Mouse (Mus musculus) frontal cortex, postnatal 36 days (tissue): ENCODE measurements around the gene Sel1l3.
A peak's percentile ranks its signal among the peaks of the same experiment; 100 is the strongest.

ENCODE experiments used
- DNase-seq, 2 experiments: peaks; one replicate each; pipeline ENCODE4 v3.0.0; 2022; ENCODE audit warnings: low spot score in 2 of 2

The Sel1l3 gene

GRCm38 (mm10) chr5:53212782-53213710, 681 bp downstream of the Sel1l3 start:
- no peak for DNase-seq

DNA sequence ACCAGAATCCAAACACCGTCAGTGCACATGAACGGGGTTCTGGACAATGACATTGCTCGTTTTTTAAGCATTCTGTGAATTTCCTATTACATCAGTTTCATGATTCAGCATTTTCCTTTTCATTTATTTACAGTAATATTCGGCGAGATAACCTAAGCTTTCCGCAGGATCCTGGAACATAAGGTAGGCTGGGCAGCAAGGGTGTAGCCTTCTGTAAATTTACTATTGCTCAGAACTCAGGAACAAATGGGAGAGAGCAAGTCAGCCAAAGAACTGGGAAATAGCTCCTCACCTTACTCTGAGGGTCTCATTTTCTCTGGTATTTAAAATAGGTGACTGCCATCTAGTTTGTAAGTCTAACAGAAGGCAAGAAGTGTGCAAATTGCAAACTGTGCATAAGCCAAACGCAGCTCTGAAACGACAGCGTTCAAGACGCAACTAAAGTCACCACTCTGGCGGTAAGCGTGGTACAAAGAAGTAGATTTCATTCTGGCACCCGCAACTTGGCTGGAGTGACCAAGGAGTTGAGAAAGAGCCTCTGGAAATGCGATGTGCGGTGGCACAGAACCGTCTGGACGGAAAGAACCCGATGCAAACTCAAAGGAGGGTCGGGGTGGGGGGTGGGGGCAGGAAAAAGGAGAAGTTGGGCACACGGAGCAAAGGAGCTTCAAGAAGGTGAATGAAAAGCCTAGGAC, 1.5 kb downstream of the Sel1l3 start:
- no peak for DNase-seq

DNA sequence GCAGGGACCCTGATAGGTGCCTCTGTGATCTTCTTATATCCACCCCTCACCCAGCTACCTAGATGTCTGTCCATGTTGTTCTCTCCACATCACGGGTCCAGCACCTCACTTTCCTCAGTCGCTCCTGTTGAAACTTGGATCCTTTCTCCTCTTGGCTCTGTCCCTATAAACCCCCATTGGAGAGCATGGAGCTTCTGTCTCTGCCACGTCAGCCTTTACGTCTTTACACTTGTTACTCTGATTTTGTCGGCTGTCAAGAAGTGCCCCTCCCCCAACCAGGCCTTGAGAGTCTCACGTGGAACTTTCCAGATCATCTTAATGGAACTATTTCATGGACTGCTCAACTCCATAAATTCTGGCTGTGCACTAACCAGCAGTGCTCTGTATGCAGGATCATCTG, 2.5 kb downstream of the Sel1l3 start:
- no peak for DNase-seq

DNA sequence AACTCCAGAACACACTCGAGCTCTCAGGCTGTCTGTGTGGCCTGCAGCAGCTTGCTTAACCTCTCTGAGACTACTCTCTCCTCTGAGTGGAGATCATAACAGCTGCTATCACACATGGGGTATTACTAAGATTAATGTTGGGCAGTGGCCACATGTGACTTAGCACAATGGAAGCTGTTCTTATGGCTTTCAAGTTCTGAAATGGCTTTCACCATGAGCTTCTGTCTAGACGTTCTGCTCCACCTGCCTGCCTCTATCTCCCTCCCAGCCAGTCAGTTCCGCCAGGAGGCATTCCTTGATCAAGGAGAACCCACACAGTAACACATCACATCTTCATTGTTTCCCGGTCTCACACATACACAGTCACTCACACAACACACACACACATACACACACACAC, 3.2 kb downstream of the Sel1l3 start:
- DNase-seq: no peak

GRCm38 (mm10) chr5:53209773-53210172, 4.0 kb downstream of the Sel1l3 start:
- DNase-seq: no peak

DNA sequence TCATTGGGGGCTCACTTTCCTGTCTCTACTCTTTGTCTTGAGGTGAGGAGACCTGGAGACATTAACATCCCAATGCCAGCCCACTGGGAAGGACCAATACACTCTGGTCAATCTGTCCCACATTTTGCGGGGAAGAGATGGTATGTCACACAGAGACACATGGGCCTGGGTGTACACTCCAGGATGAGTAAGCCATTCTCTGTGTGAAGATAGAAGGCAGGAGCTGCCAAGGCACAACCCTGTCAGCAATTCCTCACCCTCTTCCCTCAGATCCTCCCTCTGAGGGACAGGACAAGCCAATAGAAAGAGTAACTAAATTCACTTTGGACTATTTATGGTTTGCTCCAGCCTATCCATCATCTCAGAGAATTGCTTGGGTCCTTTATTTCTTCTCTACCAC, 5.0 kb downstream of the Sel1l3 start:
- no peak for DNase-seq

DNA sequence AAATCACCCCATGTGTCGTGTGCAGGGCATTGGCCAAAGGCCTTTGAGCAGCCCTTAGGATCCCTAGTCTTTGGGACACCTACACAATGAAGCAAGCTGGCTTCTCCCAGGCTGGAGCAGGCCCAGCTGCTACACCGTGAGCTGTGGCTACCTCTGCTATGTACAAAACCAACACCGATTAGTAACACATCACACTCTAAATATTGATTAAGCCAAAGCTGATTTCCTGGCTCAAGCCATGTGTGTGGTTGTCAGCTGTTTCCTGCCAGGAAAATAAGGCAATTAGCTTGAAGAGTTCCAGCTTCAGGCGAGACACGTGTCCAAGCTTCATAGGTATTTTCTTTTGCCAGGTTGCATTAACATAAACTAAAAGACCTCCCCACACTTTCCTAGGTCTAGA, 7.2 kb downstream of the Sel1l3 start:
- no peak for DNase-seq

- no peak for DNase-seq
These were observed 11.0 kb downstream of the Sel1l3 start for GRCm38 (mm10) chr5:53202748-53203147.

DNA sequence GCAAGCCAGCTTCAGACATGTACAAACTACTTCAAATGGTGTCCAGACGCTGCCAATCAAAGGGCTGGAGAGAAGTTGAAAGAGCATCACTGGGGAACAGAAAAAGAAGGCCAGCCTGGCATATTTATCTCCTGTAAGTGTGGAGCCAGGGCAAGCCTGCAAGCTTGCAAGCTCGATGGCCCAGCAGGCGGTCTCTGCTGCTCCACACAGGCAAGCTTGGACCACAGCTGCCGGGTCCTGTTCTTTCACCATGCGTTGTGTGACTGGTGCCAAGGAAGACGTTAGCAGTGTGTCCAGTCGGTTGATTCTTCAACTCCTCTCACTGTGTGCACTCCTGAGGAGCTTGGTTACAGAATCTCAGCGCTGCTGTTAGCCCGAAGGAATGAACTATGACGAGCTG, 12.9 kb downstream of the Sel1l3 start:
- DNase-seq: no peak

GRCm38 (mm10) chr5:53198408-53198807, 15.3 kb downstream of the Sel1l3 start:
- DNase-seq: no peak

DNA sequence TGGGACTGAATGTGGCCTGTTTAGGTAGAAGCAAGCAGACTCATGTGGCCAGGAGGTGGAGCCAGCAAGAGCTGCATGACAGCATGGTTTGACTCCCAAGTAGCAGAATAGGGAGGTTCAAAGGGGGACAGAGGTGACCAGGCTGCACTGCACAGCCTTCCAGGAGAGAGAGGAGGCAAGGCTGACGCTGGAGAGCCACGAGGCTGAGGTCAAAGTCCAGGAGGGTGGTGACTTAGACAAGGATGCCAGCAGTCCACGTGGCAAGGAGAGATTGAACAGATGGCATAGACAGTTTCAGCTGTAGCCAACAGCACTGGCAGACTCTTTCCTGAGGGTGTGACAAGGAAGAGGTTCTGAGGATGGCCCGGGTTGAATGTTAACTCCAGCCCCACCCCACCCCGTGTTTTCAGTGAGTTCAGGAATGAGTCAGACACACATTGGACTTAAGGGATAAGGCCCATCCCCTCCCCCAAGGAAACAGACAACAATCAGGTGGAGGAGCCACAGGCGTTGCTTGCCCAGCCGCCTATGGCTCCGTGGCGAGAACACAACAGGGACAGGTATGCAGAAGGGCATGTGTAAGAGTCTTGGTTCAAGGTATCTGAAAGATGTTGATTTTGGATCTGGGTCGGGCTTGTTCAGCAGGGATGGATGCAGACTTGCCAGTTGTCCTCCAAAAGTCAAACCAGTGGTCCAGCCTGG, 17.2 kb downstream of the Sel1l3 start:
- no peak for DNase-seq

GRCm38 (mm10) chr5:53194841-53195240, 18.9 kb downstream of the Sel1l3 start:
- no peak for DNase-seq

- no peak for DNase-seq
These were observed 19.3 kb downstream of the Sel1l3 start for GRCm38 (mm10) chr5:53194421-53194820.

- no peak for DNase-seq
These were observed 20.4 kb downstream of the Sel1l3 start for GRCm38 (mm10) chr5:53193092-53194030.

DNA sequence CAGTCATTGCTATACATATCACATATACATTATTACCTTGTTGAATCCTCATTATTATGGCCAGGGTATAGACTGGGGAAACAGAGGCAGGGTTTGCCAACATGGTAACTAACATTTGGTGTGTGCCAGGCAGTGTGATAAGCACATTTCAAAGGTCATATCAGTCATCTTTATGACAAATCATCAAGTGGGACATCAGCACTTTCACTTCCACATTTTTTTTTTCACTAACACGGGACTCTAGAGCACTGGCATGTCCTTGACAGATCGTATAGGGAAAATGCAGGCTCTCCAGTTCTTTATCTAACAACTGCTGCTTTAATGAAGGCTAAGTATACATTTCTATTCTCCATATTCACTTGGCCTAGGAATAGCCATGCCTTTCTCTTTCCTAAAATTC, 25.1 kb downstream of the Sel1l3 start:
- no peak for DNase-seq

- peak in 1 of 2 experiments; percentile 68 for DNase-seq
These were observed 26.5 kb downstream of the Sel1l3 start for GRCm38 (mm10) chr5:53187245-53187644.

DNA sequence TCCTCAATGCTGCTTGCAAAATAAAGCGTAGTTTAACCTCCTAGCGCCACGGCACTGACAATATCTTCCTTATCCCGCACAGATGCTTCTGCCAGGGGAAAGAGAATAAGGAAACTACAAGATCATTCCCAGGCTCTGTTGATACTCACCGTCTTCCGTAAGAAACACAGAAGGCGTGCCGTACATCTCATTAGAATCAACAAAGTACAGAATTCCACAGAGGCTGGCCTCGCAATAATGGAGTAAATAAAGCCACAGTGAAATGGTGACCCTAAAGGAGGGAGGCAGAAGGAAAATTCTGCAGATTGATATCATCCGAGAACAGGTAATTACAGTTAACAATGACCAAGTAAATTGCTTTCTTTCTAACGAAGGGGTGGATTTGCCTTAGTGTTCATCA, 27.9 kb downstream of the Sel1l3 start:
- no peak for DNase-seq

DNA sequence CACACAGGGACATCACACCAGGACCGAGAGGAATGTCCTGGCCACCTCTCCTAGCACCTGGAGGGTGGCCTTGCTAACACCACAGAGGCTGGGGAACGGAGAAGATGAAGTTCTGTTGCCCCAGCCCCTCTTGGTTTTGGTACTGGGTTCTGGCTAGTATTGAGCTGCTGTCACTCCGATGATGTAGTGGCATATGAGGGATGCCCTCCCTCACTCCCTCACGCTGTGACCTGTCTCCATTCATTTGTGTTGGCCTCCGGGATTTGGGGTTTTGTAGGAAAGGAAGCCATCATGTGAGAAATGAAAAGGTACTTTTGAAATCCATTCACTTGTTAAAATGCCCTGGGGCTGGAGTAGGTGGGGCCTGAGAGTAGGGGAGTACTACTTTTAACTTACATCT, 33.8 kb downstream of the Sel1l3 start:
- DNase-seq: no peak

DNA sequence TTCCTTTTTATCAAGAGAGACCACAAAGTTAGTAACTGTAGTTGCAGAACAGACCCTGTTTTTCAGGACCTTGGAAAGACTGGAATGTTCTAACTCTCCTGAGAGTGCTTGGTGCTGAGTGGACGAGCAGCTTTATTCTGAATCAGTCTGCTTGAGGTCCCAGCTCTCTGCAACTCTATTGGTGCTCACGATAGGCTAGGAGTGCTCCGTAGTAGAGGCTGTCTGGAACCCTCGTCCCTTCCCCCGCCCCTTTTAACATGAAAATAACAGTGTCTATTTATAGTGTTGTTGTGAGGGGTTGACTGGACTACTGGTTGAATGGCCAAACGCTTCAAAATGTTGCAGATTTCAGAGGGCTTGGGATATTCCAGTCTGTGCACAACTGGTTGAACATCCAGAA, 37.0 kb downstream of the Sel1l3 start:
- no peak for DNase-seq

DNA sequence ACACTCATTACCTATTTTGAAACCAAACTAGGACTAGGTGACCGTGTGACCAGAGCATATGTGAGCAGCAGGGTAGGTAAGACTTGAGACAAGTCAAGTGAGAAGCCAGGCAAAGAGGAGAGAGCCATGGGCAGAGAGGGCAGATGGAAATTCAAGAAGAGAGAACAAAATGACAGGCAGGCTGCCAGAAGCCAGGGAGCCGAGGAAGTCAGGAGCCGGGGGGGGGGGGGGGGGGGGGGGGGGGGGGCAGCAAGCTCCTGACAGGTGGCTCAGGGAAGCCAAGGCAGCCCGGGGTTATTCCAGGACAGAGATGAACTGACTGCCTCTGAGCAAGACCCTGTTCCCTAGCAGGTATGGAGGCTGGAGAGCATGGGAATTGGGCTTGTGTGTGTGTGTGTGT, 37.7 kb downstream of the Sel1l3 start:
- DNase-seq: no peak

GRCm38 (mm10) chr5:53175195-53175594, 38.5 kb downstream of the Sel1l3 start:
- no peak for DNase-seq
